Mouse (Mus musculus) fibroblast of lung, adult 2 months (primary cell): Measurements from ENCODE around the gene Ppm1f.
"Not testable (repeated sequence)": the region's sequence is repeated elsewhere in the genome, so short reads cannot be mapped to it uniquely, and the experiment has no call there.

Experiments
- DNase-seq: peaks from one replicate; pipeline ENCODE4 v3.0.0-alpha.2; 2011; ENCODE audit warnings: low read depth

Ppm1f gene

GRCm38 (mm10) chr16:16896382-16897055 is at the start of gene Ppm1f:
Gene Ppm1f, plus strand, starts transcription at chr16:16896469.
- peak; percentile 90 for DNase-seq

GRCm38 (mm10) chr16:16849196-16849595 is 47.1 kb upstream of the Ppm1f start:
- DNase-seq = no peak

- DNase-seq = no peak
Measured at GRCm38 (mm10) chr16:16852411-16852810, 43.9 kb upstream of the Ppm1f start.

- DNase-seq = no peak
Measured at GRCm38 (mm10) chr16:16854836-16855235, 41.4 kb upstream of the Ppm1f start.

GRCm38 (mm10) chr16:16855541-16855940 is 40.7 kb upstream of the Ppm1f start:
- no peak for DNase-seq

GRCm38 (mm10) chr16:16856054-16856453 is 40.2 kb upstream of the Ppm1f start:
- not testable (repeated sequence) for DNase-seq

GRCm38 (mm10) chr16:16856731-16857476 is 39.4 kb upstream of the Ppm1f start:
- no peak for DNase-seq

- no peak for DNase-seq
Measured at GRCm38 (mm10) chr16:16862288-16862687, 34.0 kb upstream of the Ppm1f start.

- DNase-seq = no peak
Measured at GRCm38 (mm10) chr16:16863978-16864377, 32.3 kb upstream of the Ppm1f start, which contains the start of gene Igll1. Gene Igll1, minus strand, starts transcription at chr16:16863985.

- no peak for DNase-seq
Measured at GRCm38 (mm10) chr16:16865217-16865616, 31.1 kb upstream of the Ppm1f start.

- DNase-seq = peak; percentile 46
Measured at GRCm38 (mm10) chr16:16865696-16866561, 30.3 kb upstream of the Ppm1f start.

GRCm38 (mm10) chr16:16870241-16870616 is 26.0 kb upstream of the Ppm1f start:
- no peak for DNase-seq

- peak; percentile 92 for DNase-seq
Measured at GRCm38 (mm10) chr16:16870617-16871331, 25.5 kb upstream of the Ppm1f start, which contains the start of the genes Top3b and Vpreb1. Gene Top3b, plus strand, starts transcription at chr16:16870736. Gene Vpreb1, minus strand, starts transcription at chr16:16870843.

GRCm38 (mm10) chr16:16879025-16879424 is 17.2 kb upstream of the Ppm1f start:
- DNase-seq = no peak

- no peak for DNase-seq
Measured at GRCm38 (mm10) chr16:16888341-16888740, 7.9 kb upstream of the Ppm1f start.

GRCm38 (mm10) chr16:16892366-16892765 is 3.9 kb upstream of the Ppm1f start:
- DNase-seq = no peak

- no peak for DNase-seq
Measured at GRCm38 (mm10) chr16:16896015-16896381, 271 bp upstream of the Ppm1f start.

GRCm38 (mm10) chr16:16897056-16897584 is 851 bp downstream of the Ppm1f start:
- no peak for DNase-seq

GRCm38 (mm10) chr16:16902329-16902728 is 6.1 kb downstream of the Ppm1f start:
- DNase-seq = no peak

GRCm38 (mm10) chr16:16903188-16903587 is 6.9 kb downstream of the Ppm1f start:
- DNase-seq = no peak

GRCm38 (mm10) chr16:16907799-16908198 is 11.5 kb downstream of the Ppm1f start:
- DNase-seq = no peak
